Mouse (Mus musculus): ENCODE data around the gene Eif5. TPM values are rescaled to one million over a fixed set of nuclear protein-coding genes. Genes with fewer than 3 reads are reported as not detected.
A peak's percentile ranks its signal among the peaks of the same experiment; 100 is the strongest.

Gene Eif5
- polyA plus RNA-seq, 1 experiment from 2014 or later = 520 TPM

DNA sequence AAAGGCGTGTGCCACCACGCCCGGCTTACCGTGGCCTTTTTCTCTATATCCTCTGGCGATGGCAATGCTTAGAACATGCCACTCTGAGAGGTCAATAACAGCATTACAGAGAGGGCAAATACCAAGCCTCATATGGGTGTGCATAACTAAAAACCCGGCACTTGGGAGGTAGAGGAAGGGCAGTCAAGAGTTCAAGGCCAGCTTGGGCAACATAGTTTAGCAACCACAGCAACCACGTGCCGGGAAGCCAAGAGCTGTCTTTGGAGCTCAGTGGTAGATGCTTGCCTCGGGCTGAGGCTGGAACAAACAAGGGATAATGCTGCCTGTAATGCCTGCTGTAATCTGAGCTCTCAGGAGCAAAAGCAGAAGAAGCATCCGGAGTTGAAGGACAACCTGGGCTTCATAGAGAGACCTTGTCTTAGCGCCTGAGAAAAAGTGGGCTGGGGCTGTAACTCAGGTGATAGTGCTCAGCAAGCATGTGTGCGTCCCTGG lies 25.2 kb upstream of the Eif5 start:
- no peak for DNase-seq
- Histone ChIP-seq H3K4me1 (ENCODE audit: insufficient read depth) (peaks cover 16% of the 10 kb centered on the region; the same call in 1 of the 2 replicates), H3K9me3 (ENCODE audit: low read length) (0 out of 2 replicates have a peak, but pooled peaks cover 2% of the 10 kb centered on the region), H3K27me3 (ENCODE audit: insufficient read depth, low read length) (no peaks in the 10 kb centered on the region), H3K36me3 (replicated peaks; ENCODE audit: insufficient read depth, low read length) (no peaks in the 10 kb centered on the region), H3K4me2 (ENCODE audit: low read depth, low read length) (no peak overlapping the region), H3K9ac (replicated peaks) (no peak overlapping the region), H3K27ac (ENCODE audit: low read depth) (no peak overlapping the region), H3K4me3 (ENCODE audit: low read depth, low read length) (no peak overlapping the region)
- TF ChIP-seq EP300 (IDR thresholded peaks at IDR 0.05; ENCODE audit: low read depth) (no peak), CTCF (IDR thresholded peaks at IDR 0.05; ENCODE audit: low read depth) (no peak)
- 77% methylated on average over 12 of the region's 12 CpGs for WGBS (ENCODE audit: insufficient replicate concordance)
- no peak for ATAC-seq

DNA sequence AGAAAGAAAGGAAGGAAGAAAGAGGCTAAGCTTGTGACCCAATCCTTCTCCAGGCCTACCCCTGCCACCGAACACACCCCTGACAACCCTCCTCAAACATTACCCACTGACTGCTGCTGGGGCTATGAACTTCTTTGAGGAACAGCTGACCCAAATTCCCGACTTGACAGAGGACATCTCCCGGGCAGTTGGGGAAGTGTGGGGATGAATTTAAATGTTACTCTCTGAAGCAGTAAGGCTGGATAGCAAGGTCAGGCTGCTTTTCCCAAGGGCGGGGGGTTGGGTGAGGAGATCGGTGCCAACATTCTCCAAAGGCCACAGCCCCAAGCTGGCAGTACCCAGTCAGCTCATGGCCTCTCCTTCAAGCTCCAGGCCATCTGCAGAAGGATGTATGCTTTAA lies 24.1 kb upstream of the Eif5 start:
- Histone ChIP-seq H3K9ac (replicated peaks) (no peak overlapping the region; the same call in 1 of the 2 replicates), H3K4me2 (ENCODE audit: low read depth, low read length) (no peak overlapping the region), H3K4me3 (ENCODE audit: low read depth, low read length) (no peak overlapping the region), H3K27me3 (ENCODE audit: insufficient read depth, low read length) (no peaks in the 10 kb centered on the region), H3K9me3 (ENCODE audit: low read length) (0 out of 2 replicates have a peak, but pooled peaks cover 2% of the 10 kb centered on the region), H3K27ac (ENCODE audit: low read depth) (no peak overlapping the region), H3K4me1 (ENCODE audit: insufficient read depth) (peaks cover 23% of the 10 kb centered on the region), H3K36me3 (replicated peaks; ENCODE audit: insufficient read depth, low read length) (no peaks in the 10 kb centered on the region)
- TF ChIP-seq EP300 (IDR thresholded peaks at IDR 0.05; ENCODE audit: low read depth) = no peak
- no peak for TF ChIP-seq CTCF (IDR thresholded peaks at IDR 0.05; ENCODE audit: low read depth)
- no peak for DNase-seq
- WGBS (ENCODE audit: insufficient replicate concordance) = 76% methylated on average over 5 of the region's 5 CpGs
- ATAC-seq = no peak

DNA sequence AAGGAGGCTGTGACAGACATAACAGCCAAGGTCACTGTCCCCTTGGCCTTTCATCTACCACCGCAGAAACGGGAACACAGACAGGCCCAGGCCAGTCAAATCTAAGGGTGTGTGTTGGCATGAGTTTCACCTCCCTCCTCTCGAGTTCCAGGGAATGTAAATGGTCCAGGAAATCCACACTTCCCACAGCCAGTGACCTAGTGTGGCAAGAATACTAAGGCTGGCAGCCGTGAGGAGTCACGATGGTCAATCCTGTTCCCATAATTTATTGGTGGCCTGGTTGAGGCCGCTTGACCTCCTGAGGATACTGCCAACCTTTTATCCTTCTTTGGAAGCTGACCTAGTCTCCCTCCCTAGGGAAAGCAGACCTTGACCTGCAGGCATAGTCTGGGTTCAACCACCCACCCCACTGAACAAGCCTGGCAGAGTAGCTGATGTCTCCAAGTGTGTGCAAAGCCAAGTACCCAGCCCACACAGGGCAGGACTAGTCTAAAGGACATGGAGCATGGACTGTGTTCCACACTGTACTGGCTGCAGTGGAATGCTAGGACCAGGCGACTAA lies 23.5 kb upstream of the Eif5 start:
- 64% methylated on average over 7 of the region's 7 CpGs for WGBS (ENCODE audit: insufficient replicate concordance)
- H3K9me3 ChIP-seq (ENCODE audit: low read length) = 0 out of 2 replicates have a peak, but pooled peaks cover 2% of the 10 kb centered on the region
- peaks cover 28% of the 10 kb centered on the region for H3K4me1 ChIP-seq (ENCODE audit: insufficient read depth)
- peak overlapping the region; percentile 48; the same call in 1 of the 2 replicates for H3K9ac ChIP-seq (replicated peaks)
- H3K4me2 ChIP-seq (ENCODE audit: low read depth, low read length) = peak overlapping the region; percentile 63
- no peaks in the 10 kb centered on the region for H3K36me3 ChIP-seq (replicated peaks; ENCODE audit: insufficient read depth, low read length)
- ATAC-seq = no peak
- H3K4me3 ChIP-seq (ENCODE audit: low read depth, low read length) = peak overlapping the region; percentile 33
- TF ChIP-seq CTCF (IDR thresholded peaks at IDR 0.05; ENCODE audit: low read depth) (no peak), EP300 (IDR thresholded peaks at IDR 0.05; ENCODE audit: low read depth) (no peak)
- DNase-seq = no peak
- H3K27me3 ChIP-seq (ENCODE audit: insufficient read depth, low read length) = no peaks in the 10 kb centered on the region
- H3K27ac ChIP-seq (ENCODE audit: low read depth) = peak overlapping the region; percentile 9; the same call in 1 of the 2 replicates

DNA sequence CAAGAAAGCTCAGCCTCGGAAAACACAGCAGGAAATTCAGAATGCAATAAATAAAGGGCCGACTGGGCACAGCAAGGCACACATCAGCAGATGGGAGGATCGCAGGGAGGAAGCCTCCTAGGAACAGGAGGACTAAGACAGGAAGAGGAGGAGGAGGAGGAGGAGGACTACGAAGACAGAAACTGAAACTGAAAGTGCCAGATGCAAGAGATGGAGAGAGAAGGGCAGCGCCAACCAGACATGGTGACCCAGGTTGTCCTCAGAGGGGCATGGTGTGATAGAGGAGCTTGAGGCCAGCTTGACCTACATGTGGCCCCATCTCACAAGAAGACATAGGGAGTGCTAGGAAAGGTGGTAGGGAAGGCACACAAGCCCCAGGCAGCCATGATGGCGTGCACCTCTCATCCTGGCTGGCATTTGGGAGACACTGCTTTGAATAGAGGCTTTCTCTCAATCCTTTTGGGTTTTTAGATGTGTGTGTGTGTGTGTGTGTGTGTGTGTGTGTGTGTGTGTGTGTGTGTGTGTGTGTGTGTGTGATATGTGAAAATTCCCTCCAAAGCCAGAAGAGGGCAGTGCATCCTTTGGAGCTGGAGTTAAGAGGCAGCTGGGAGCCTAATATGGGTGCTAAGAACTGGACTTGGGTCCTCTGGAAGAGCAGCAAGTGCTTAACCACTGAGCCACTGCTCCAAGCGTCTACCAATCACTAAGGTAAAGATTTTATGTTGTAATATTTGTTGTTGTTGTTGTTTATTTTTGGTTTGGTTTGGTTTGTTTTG lies 22.8 kb upstream of the Eif5 start:
- Histone ChIP-seq H3K9me3 (ENCODE audit: low read length) (0 out of 2 replicates have a peak, but pooled peaks cover 2% of the 10 kb centered on the region), H3K4me3 (ENCODE audit: low read depth, low read length) (peak overlapping the region; percentile 33), H3K4me2 (ENCODE audit: low read depth, low read length) (peak overlapping the region; percentile 63), H3K4me1 (ENCODE audit: insufficient read depth) (peaks cover 35% of the 10 kb centered on the region), H3K27me3 (ENCODE audit: insufficient read depth, low read length) (no peaks in the 10 kb centered on the region), H3K36me3 (replicated peaks; ENCODE audit: insufficient read depth, low read length) (no peaks in the 10 kb centered on the region), H3K9ac (replicated peaks) (peak overlapping the region; percentile 48; the same call in 1 of the 2 replicates), H3K27ac (ENCODE audit: low read depth) (peak overlapping the region; percentile 9; the same call in 1 of the 2 replicates)
- WGBS (ENCODE audit: insufficient replicate concordance) = 58% methylated on average over 7 of the region's 7 CpGs
- TF ChIP-seq EP300 (IDR thresholded peaks at IDR 0.05; ENCODE audit: low read depth) (no peak), CTCF (IDR thresholded peaks at IDR 0.05; ENCODE audit: low read depth) (peak; percentile 43)
- ATAC-seq = no peak
- DNase-seq = no peak

DNA sequence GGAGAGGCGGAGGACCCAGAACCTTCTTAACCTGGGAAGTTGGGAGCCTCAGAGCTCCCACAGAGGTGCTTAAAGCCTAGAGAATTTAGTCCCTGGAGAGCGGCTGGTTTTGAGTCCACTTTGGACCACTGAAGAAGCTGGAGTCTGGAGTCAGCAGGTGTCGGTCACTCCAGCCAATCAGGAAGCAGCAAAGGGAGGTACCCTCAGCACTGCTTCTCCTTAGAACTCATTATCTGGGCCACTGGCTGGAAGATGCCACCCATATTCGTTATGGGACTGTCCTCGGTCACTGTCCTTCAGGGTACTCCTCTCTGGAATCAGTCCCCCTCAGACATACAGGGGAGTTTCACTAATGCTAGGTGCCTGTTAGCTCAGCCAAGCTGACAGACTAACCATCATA lies 21.9 kb upstream of the Eif5 start:
- ATAC-seq (no peak), DNase-seq (no peak)
- no peak overlapping the region for H3K9ac ChIP-seq (replicated peaks)
- WGBS (ENCODE audit: insufficient replicate concordance) = 90% methylated on average over 5 of the region's 5 CpGs
- peaks cover 35% of the 10 kb centered on the region for H3K4me1 ChIP-seq (ENCODE audit: insufficient read depth)
- H3K27ac ChIP-seq (ENCODE audit: low read depth) = peak overlapping the region; percentile 91
- no peak overlapping the region for H3K4me3 ChIP-seq (ENCODE audit: low read depth, low read length)
- no peaks in the 10 kb centered on the region for H3K36me3 ChIP-seq (replicated peaks; ENCODE audit: insufficient read depth, low read length)
- peak overlapping the region; percentile 33 for H3K4me2 ChIP-seq (ENCODE audit: low read depth, low read length)
- 0 out of 2 replicates have a peak, but pooled peaks cover 2% of the 10 kb centered on the region for H3K9me3 ChIP-seq (ENCODE audit: low read length)
- no peak for TF ChIP-seq CTCF (IDR thresholded peaks at IDR 0.05; ENCODE audit: low read depth)
- TF ChIP-seq EP300 (IDR thresholded peaks at IDR 0.05; ENCODE audit: low read depth) = no peak
- H3K27me3 ChIP-seq (ENCODE audit: insufficient read depth, low read length) = no peaks in the 10 kb centered on the region

DNA sequence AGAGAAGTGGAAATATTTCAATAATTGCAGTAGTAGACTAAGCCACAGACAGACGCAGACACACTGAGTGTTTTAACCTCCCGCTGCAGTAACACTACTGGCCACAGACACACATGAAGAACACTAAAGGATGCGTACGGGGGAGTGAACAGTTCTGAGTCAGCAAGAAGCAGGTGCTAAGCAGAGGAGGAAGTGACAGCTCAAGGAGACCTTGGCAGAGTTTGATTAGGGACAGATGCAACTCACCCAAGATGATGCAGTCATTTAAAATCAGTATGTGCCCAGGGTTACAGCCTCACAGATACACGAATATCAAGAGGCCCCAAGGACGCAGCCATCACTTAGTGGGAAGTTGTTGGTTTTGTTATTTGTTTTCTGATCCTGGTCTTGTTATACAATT lies 21.0 kb upstream of the Eif5 start:
- ATAC-seq (peak; percentile 75), DNase-seq (no peak)
- H3K4me1 ChIP-seq (ENCODE audit: insufficient read depth) = peaks cover 35% of the 10 kb centered on the region
- H3K4me2 ChIP-seq (ENCODE audit: low read depth, low read length) = peak overlapping the region; percentile 33; the same call in 1 of the 2 replicates
- TF ChIP-seq CTCF (IDR thresholded peaks at IDR 0.05; ENCODE audit: low read depth) (peak; percentile 46), EP300 (IDR thresholded peaks at IDR 0.05; ENCODE audit: low read depth) (peak; percentile 93)
- no peaks in the 10 kb centered on the region for H3K36me3 ChIP-seq (replicated peaks; ENCODE audit: insufficient read depth, low read length)
- no peak overlapping the region for H3K4me3 ChIP-seq (ENCODE audit: low read depth, low read length)
- H3K27me3 ChIP-seq (ENCODE audit: insufficient read depth, low read length) = no peaks in the 10 kb centered on the region
- H3K9ac ChIP-seq (replicated peaks) = 0 out of 2 replicates have a peak overlapping the region, but pooled peaks have one; percentile 47
- H3K9me3 ChIP-seq (ENCODE audit: low read length) = 0 out of 2 replicates have a peak, but pooled peaks cover 2% of the 10 kb centered on the region
- WGBS (ENCODE audit: insufficient replicate concordance) = 45% methylated on average over 6 of the region's 6 CpGs
- H3K27ac ChIP-seq (ENCODE audit: low read depth) = peak overlapping the region; percentile 91
